Mouse (Mus musculus): ENCODE results near the gene Nlrc4.

- TF ChIP-seq POLR2A (IDR thresholded peaks at IDR 0.05; ENCODE audit: borderline replicate concordance, extremely low read depth, low read depth, low read length) (no peak), CTCF (IDR thresholded peaks at IDR 0.05; ENCODE audit: insufficient read depth, low read length) (no peak)
These were observed 45.6 kb downstream of the Nlrc4 start for GRCm38 (mm10) chr17:74413324-74413723.
